Mouse (Mus musculus): ENCODE data around the gene Mbtd1. TPM values are rescaled to one million over a fixed set of nuclear protein-coding genes. Genes with fewer than 3 reads are reported as not detected.
"Not testable (repeated sequence)": the region's sequence is repeated elsewhere in the genome, so short reads cannot be mapped to it uniquely, and the experiment has no call there.

Mbtd1 gene
- polyA plus RNA-seq, 1 experiment: 19.3 TPM

GRCm38 (mm10) chr11:93884901-93885571 is 616 bp upstream of the Mbtd1 start:
- H3K4me3 ChIP-seq (ENCODE audit: insufficient read depth, low read length): peak overlapping the region; percentile 89
- H3K4me1 ChIP-seq (ENCODE audit: control insufficient read depth, insufficient read depth, low read length): peaks cover 9% of the 10 kb centered on the region
- H3K27ac ChIP-seq (ENCODE audit: insufficient read depth, low read length): peak overlapping the region; percentile 65
- no peak for TF ChIP-seq CTCF (IDR thresholded peaks at IDR 0.05; ENCODE audit: extremely low read depth, insufficient read depth, low read length)

DNA sequence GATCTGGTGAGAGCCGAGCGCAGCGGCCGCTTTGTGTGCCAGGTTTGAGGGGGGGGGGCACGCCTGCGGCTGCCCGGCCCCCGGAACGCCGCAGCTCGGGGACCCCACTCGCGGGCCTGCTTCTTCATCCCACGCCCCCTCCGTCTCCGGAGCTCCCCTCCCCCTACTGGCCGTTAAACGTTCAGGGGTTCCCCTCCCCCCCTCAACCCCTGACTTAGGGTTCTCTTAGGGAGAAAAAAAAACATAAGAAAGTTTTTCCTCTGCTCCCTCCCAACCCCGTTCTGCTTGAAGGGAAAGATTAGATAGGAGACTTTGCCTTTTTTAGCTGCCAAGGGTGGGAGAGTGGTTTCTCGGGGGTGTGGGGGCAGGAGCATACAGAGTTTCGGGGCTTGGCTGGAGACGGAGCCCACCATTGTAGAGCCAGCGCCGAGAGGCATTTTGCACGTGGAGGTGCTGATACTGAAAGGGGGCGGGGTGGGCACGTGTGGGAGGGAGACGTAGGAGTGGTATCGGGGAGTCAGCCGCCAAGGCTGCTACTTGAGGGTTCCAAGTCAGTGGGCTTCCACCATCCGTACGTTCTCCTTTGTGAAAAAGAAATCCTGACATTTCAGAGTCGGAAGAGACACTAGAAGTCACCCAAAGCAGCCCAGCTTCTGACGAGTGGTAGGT is 893 bp downstream of the Mbtd1 start:
- TF ChIP-seq POLR2A (IDR thresholded peaks at IDR 0.05; ENCODE audit: extremely low read depth, insufficient read depth, low read length) (no peak), CTCF (IDR thresholded peaks at IDR 0.05; ENCODE audit: extremely low read depth, insufficient read depth, low read length) (no peak)
- Histone ChIP-seq H3K4me1 (ENCODE audit: control insufficient read depth, insufficient read depth, low read length) (peaks cover 9% of the 10 kb centered on the region), H3K27ac (ENCODE audit: insufficient read depth, low read length) (no peak overlapping the region), H3K4me3 (ENCODE audit: insufficient read depth, low read length) (peak overlapping the region; percentile 89)

GRCm38 (mm10) chr11:93887080-93887447 is 1.4 kb downstream of the Mbtd1 start:
- TF ChIP-seq POLR2A (IDR thresholded peaks at IDR 0.05; ENCODE audit: extremely low read depth, insufficient read depth, low read length) (no peak), CTCF (IDR thresholded peaks at IDR 0.05; ENCODE audit: extremely low read depth, insufficient read depth, low read length) (no peak)
- Histone ChIP-seq H3K4me3 (ENCODE audit: insufficient read depth, low read length) (peak overlapping the region; percentile 89), H3K27ac (ENCODE audit: insufficient read depth, low read length) (no peak overlapping the region), H3K4me1 (ENCODE audit: control insufficient read depth, insufficient read depth, low read length) (peaks cover 9% of the 10 kb centered on the region)

DNA sequence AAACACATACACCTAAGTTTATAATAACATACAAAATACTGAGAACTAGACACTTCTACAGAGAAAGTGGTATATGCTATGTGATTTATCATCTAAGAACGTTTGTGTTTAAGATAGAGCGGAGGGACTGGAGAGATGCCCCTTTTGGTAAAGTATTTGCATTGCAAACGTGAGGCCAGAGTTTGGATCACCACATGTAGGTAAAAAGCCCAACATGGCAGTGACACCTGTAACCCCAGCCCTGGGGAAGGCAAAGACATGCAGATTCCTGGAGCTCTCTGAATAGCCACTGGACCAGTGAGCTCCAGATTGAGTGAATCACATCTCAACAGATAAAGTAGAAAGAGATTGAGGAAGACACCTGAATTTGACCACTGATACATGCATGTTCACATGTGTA is 12.1 kb downstream of the Mbtd1 start:
- H3K27ac ChIP-seq (ENCODE audit: insufficient read depth, low read length): no peak overlapping the region
- H3K4me1 ChIP-seq (ENCODE audit: control insufficient read depth, insufficient read depth, low read length): no peaks in the 10 kb centered on the region
- no peak overlapping the region for H3K4me3 ChIP-seq (ENCODE audit: insufficient read depth, low read length)
- TF ChIP-seq CTCF (IDR thresholded peaks at IDR 0.05; ENCODE audit: extremely low read depth, insufficient read depth, low read length) (no peak), POLR2A (IDR thresholded peaks at IDR 0.05; ENCODE audit: extremely low read depth, insufficient read depth, low read length) (no peak)

GRCm38 (mm10) chr11:93906834-93907233 is 21.2 kb downstream of the Mbtd1 start:
- no peak for TF ChIP-seq POLR2A (IDR thresholded peaks at IDR 0.05; ENCODE audit: extremely low read depth, insufficient read depth, low read length)
- no peak for TF ChIP-seq CTCF (IDR thresholded peaks at IDR 0.05; ENCODE audit: extremely low read depth, insufficient read depth, low read length)
- Histone ChIP-seq H3K27ac (ENCODE audit: insufficient read depth, low read length) (no peak overlapping the region), H3K4me1 (ENCODE audit: control insufficient read depth, insufficient read depth, low read length) (no peaks in the 10 kb centered on the region)

GRCm38 (mm10) chr11:93907839-93908238 is 22.2 kb downstream of the Mbtd1 start:
- no peak for TF ChIP-seq CTCF (IDR thresholded peaks at IDR 0.05; ENCODE audit: extremely low read depth, insufficient read depth, low read length)
- TF ChIP-seq POLR2A (IDR thresholded peaks at IDR 0.05; ENCODE audit: extremely low read depth, insufficient read depth, low read length): no peak
- no peak overlapping the region for H3K4me3 ChIP-seq (ENCODE audit: insufficient read depth, low read length)
- H3K27ac ChIP-seq (ENCODE audit: insufficient read depth, low read length): no peak overlapping the region
- H3K4me1 ChIP-seq (ENCODE audit: control insufficient read depth, insufficient read depth, low read length): no peaks in the 10 kb centered on the region

More at GRCm38 (mm10) chr11:93906834-93907233, 21.2 kb downstream of the Mbtd1 start:
- H3K4me3 ChIP-seq (ENCODE audit: insufficient read depth, low read length): no peak overlapping the region

DNA sequence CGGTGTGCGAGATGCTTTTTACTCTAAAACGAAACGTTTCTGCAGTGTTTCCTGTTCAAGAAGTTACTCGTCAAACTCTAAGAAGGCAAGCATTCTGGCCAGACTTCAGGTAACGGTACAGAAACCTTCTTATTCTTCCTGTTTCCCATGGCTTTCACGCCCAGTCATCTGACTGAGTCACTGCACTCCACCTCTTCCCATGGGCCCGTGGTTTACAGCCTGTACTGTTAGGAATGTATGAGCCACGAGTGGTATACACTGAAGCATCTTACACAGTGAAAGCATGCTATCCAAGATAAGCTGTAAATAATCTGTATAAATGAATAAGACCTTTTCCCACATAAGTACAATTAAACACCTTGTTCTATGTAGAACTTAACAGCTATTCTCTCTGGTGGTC is 23.2 kb downstream of the Mbtd1 start:
- Histone ChIP-seq H3K27ac (ENCODE audit: insufficient read depth, low read length) (no peak overlapping the region), H3K4me3 (ENCODE audit: insufficient read depth, low read length) (no peak overlapping the region), H3K4me1 (ENCODE audit: control insufficient read depth, insufficient read depth, low read length) (no peaks in the 10 kb centered on the region)
- no peak for TF ChIP-seq CTCF (IDR thresholded peaks at IDR 0.05; ENCODE audit: extremely low read depth, insufficient read depth, low read length)
- no peak for TF ChIP-seq POLR2A (IDR thresholded peaks at IDR 0.05; ENCODE audit: extremely low read depth, insufficient read depth, low read length)

DNA sequence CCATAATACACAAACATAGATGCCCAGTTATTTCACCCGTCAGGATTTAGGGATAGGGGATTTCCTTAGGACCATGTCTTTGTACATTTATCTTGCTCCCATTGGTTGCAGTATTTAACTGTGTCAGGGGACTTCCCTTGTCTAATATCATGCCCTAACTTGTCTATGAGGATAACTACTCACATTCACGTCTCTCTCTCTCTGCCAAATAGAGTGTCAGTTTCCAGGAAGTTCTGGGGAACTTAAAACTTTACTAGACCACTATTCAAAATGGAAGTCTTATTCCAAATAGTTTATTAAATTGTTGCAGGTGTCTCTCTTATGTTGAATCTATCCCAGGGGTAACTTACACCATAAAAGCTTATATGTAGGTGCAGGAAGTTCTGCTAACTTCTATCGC is 26.0 kb downstream of the Mbtd1 start:
- no peak overlapping the region for H3K4me3 ChIP-seq (ENCODE audit: insufficient read depth, low read length)
- no peak overlapping the region for H3K27ac ChIP-seq (ENCODE audit: insufficient read depth, low read length)
- H3K4me1 ChIP-seq (ENCODE audit: control insufficient read depth, insufficient read depth, low read length): no peaks in the 10 kb centered on the region
- no peak for TF ChIP-seq CTCF (IDR thresholded peaks at IDR 0.05; ENCODE audit: extremely low read depth, insufficient read depth, low read length)
- TF ChIP-seq POLR2A (IDR thresholded peaks at IDR 0.05; ENCODE audit: extremely low read depth, insufficient read depth, low read length): no peak

DNA sequence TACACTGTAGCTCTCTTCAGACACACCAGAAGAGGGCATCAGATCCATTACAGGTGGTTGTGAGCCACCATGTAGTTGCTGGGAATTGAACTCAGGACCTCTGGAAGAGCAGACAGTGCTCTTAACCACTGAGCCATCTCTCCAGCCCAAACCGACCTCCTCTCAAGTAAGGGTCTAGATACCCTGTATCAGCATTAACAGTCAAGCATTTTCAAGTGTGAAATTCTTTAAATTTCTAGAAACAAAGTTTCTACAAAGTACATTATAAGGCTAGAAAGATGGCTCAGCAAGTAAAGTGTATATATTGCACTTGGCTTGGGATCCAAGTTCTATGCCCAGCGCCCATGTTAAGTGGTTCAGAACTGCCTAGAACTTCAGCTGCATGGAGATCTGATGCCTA is 29.4 kb downstream of the Mbtd1 start:
- H3K27ac ChIP-seq (ENCODE audit: insufficient read depth, low read length); H3K4me3 ChIP-seq (ENCODE audit: insufficient read depth, low read length); H3K4me1 ChIP-seq (ENCODE audit: control insufficient read depth, insufficient read depth, low read length): not testable (repeated sequence)

GRCm38 (mm10) chr11:93929106-93929505 is 43.5 kb downstream of the Mbtd1 start:
- TF ChIP-seq CTCF (IDR thresholded peaks at IDR 0.05; ENCODE audit: extremely low read depth, insufficient read depth, low read length) (no peak), POLR2A (IDR thresholded peaks at IDR 0.05; ENCODE audit: extremely low read depth, insufficient read depth, low read length) (no peak)
- Histone ChIP-seq H3K4me1 (ENCODE audit: control insufficient read depth, insufficient read depth, low read length) (no peaks in the 10 kb centered on the region), H3K4me3 (ENCODE audit: insufficient read depth, low read length) (no peak overlapping the region), H3K27ac (ENCODE audit: insufficient read depth, low read length) (no peak overlapping the region)

All from cortical plate, adult 2 months (tissue).